Mouse (Mus musculus) Muller cell, postnatal 12 days (primary cell): ENCODE measurements around the gene Tmem179.

ENCODE experiments used
- DNase-seq: peaks from one replicate; pipeline ENCODE4 v3.0.0-alpha.2; 2015; ENCODE audit errors: inconsistent ontology term

Tmem179 gene

DNA sequence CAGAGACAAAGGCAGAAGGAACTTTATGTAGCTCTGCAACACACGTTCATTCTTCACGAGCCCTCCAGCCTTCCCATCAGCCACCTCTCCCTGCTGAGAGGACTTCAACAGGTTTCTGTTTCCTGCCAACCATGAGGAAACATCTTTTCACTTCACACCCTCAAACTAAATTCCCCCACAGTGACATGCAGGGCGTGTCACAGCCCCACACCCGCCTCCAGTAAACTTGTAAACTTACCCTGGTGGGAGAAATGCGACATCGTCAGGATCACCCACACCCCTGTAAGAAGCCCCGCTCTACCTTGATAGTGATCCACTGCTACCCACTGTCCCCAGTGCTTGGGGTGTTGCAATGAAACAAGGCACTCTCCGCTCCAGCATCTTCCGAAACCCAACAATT is 21.8 kb upstream of the Tmem179 start:
- DNase-seq, result no peak

DNA sequence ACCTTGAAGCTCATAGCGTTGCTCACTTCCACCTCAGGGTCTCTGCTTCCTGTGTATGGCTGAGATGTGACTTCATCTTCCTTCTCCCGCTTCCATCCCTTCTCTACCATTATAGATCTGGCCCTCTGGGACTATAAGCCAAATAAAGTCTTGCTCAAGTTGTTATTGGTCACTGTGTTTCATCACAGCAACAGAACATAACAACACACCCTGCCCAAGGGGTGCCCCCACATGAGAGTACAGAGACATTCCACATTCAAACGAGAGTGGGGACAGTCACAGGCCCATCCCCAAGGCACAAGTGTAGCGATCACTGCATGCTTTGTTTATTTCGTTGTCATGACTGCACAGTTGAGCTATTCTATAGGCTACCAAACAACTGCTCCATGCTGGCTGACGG is 20.7 kb upstream of the Tmem179 start:
- no peak for DNase-seq

- no peak for DNase-seq
Observed at GRCm38 (mm10) chr12:112533758-112534157, 17.2 kb upstream of the Tmem179 start.

DNA sequence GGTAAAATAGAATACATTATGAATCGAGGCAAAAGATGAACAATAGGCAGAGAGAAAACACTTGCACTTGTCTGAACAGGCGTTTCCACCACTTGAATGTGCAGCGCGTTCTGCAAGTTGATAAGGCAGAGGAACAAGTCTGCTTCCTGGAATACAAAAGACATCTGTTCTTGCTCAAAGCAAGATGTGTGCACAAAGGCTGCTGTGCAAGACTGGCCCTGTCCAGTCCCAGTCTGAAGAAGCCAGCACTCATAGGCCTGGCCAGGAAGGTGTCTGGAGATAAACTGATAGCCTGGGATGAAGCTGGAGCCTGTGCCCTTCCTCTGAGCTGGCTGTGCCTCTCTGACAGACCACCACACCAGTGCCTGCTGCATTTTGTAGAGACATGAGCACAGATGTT is 1.6 kb upstream of the Tmem179 start:
- no peak for DNase-seq

DNA sequence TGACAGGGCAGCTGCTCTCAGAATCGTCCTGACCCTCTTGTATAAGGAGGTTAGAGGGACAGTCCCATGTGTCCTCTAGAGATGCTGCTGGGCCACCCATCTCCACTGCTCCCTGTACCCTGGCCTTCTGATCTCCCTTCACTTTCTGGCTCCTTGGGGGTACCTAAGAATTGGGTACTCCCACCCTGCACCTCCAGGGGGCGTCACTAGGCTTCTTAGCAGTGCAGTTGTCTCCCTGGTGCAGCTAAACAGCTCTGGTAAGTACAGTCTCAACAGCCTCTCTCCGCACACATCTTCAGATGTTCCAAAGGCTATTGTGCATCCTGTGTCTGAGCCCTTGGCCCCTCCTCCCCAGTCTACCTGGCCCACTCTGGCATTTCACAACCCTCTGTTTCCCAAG is 1.6 kb downstream of the Tmem179 start:
- no peak for DNase-seq

DNA sequence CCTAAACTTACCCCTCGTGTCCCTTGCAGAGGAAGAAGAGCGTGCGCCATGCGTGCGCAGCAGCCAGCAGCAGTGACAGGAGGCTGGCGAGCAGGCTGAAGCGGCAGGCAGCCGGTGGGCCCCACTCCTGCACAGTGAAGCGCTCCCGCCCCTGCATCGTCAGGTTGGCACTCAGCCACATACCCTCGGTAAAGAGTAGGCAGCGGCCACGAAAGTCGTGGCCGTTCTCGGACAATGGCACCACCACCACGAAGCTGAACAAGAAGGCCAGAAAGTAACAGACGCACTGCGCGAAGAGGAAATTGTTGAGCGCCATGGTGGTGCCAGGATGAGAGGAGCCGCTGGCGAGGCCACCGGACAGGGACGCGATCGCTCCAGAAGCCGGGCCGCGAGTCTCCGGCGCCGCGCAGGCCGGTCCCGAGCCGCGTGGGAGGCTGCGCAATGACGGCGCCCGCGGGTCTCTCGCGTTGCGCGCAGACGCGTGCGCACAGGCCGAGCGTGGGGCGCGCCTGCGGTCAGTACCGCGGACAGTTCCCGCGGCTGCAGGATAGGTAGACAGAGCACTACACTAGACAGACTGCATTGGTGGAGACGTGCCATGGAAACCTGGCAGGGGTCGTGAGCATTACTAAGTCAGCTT is 5.7 kb downstream of the Tmem179 start:
- DNase-seq, result peak; percentile 82

DNA sequence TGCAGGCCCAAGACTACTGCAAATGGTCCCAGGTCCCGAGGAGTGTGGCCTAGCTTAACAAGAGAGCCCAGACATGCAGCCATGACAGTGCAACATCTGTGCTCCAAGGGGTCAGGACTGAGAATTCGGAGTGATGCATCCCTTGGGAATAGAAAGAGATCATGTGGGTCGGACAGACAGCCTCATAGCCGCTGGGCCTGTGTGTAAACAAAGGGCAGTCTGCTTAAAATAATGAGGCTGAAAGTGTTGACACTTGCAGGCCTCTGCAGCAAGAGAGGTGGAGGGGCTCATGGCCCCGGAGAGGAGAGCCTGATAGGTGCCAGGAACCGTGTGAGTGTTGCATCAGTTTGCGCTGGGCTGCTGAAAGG is 6.2 kb downstream of the Tmem179 start:
- no peak for DNase-seq

GRCm38 (mm10) chr12:112507984-112508383 is 8.6 kb downstream of the Tmem179 start:
- DNase-seq, result no peak

DNA sequence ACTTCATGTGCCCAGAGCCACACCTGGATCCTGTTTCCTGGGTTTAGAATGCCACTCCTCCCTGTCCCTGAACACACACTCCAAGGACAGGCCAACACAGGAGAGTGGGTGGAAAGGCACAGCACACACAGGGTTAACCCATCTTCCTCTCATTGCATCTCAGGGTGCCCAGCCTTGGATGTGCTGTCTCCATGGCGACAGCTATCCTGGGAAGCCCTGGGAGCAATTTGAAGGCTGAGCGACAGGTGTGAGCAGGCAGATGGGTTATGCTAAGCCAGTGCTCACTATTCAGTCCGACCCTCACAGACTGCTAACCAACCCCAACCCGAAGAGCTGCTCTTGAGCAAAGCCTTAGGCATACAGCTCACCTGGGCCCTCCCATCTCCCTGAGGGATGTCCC is 9.3 kb downstream of the Tmem179 start:
- no peak for DNase-seq

DNA sequence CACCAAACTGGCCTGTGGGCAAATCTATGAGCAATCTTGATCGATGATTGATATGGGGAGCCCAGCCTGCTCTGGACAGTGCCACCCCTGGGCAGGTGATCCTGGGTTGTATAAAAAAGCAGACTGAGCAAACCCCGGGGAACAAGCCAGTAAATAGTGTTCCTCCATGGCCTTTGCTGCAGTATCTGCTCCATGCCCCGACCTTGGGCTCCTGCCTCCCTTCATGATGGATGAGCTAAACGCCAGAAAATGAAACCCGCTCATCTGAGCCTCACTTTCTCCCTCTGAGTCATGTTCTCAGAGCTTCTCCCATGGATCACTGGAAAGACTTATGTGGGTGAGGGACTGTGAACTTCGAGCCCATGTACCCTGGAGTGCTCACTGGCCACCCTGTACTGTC is 10.3 kb downstream of the Tmem179 start:
- DNase-seq, result no peak

GRCm38 (mm10) chr12:112503003-112503771 is 13.4 kb downstream of the Tmem179 start:
- DNase-seq, result no peak

- peak; percentile 36 for DNase-seq
Observed at GRCm38 (mm10) chr12:112498683-112499082, 17.9 kb downstream of the Tmem179 start.

- DNase-seq, result no peak
Observed at GRCm38 (mm10) chr12:112497731-112498130, 18.8 kb downstream of the Tmem179 start.

GRCm38 (mm10) chr12:112496136-112496535 is 20.4 kb downstream of the Tmem179 start:
- DNase-seq, result no peak

- peak; percentile 21 for DNase-seq
Observed at GRCm38 (mm10) chr12:112490444-112490939, 26.1 kb downstream of the Tmem179 start.

DNA sequence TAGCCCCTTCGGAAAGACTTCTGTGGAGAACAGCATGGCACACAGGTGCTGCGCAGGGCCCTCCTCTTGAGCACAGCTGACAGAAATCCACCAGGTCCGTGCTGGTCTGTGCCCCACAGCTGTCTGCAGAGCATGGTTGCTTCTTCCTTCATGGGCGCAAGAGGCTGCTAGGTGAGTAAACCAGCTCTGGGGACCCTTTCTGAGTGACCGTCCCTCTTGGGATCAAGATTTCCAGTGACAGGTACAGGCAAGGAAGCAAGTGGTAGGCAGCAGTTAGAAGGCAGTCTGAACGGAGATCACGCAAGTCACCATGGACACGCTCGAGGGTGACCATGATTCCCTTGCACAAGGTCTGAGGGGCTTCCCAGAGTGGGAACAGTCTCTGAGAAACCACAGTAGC is 27.0 kb downstream of the Tmem179 start:
- no peak for DNase-seq

DNA sequence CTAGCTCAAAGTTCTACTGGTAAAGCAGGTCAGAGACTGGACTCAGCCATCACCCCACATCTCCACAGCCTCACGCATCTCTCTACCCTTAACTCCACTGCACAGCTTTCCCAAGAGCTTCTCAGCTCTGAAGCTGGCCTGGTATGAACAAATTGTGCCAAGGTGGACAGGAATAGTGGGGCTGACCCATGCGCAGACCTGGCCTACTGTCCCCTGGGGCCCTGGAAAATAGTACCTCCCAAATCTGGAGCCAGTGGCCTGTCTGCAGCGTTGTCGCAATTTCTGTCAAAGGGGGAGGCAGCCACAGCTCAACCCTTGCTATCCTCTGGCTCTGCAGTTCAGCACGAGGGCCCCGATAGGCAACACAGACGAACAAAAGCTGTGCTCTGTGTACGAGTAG is 27.4 kb downstream of the Tmem179 start, which contains the start of gene A530016L24Rik:
Gene A530016L24Rik, plus strand, starts transcription at position 315 of the 400 bp plus-strand sequence.
- DNase-seq, result no peak

- peak; percentile 61 for DNase-seq
Observed at GRCm38 (mm10) chr12:112473777-112474176, 42.8 kb downstream of the Tmem179 start.

GRCm38 (mm10) chr12:112470216-112470615 is 46.3 kb downstream of the Tmem179 start:
- no peak for DNase-seq

DNA sequence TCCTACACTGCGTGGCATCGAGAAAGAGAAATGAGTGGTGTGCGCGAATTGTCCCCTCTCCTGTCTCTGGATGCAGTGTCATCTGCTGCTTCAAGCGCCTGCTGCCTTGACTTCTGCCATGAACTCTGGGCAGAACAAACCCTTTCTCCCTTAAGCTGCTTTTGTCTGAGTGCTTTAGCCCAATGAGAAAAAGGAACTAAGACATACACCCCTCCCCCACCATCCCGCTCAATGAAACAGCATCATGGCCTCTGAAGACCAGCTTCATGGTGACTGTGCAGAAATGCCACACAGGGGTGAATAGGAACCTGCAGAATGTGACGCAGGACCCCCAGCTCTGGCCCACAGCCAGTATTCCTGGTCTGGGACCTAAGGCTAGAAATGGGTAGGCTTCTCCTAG is 47.2 kb downstream of the Tmem179 start:
- DNase-seq, result no peak

GRCm38 (mm10) chr12:112467387-112467786 is 49.2 kb downstream of the Tmem179 start:
- no peak for DNase-seq

DNA sequence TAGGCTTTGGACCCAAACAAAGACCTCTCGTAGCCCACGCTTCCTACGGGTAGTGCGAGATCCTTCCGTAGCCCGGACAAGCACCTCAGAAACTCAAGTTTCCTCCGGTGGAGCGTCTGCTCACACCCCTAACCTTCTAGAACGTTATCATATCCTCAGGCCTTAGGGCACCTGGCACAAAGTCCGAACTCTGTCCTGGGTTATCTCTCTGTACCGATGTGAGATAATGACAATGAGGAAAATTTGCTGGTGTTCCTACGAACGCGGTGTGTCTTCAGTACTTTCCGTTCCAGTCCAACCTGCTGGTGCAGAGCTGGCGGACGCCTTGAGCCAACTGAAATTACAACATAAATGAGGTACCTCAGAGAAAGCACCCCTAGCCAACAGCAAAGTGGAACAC is 50.6 kb downstream of the Tmem179 start:
- no peak for DNase-seq

- DNase-seq, result no peak
Observed at GRCm38 (mm10) chr12:112464516-112464915, 52.0 kb downstream of the Tmem179 start.
